Mouse (Mus musculus) cortical plate, adult 2 months (tissue): ENCODE measurements around the gene Adam11.

Experiments used
- CTCF ChIP-seq: fragments of 200-500 bp; IDR thresholded peaks from 2 replicates; pipeline ENCODE4 v1.5.1; 2011; ENCODE audit warnings: mild to moderate bottlenecking, control low read depth, low read length; ENCODE audit not compliant: insufficient read depth; ENCODE audit errors: extremely low read depth
- POLR2A ChIP-seq: fragments of 200-500 bp; IDR thresholded peaks from 2 replicates; pipeline ENCODE4 v1.6.1; 2011; ENCODE audit warnings: mild to moderate bottlenecking, low read length, control low read depth; ENCODE audit not compliant: insufficient read depth; ENCODE audit errors: extremely low read depth

DNA sequence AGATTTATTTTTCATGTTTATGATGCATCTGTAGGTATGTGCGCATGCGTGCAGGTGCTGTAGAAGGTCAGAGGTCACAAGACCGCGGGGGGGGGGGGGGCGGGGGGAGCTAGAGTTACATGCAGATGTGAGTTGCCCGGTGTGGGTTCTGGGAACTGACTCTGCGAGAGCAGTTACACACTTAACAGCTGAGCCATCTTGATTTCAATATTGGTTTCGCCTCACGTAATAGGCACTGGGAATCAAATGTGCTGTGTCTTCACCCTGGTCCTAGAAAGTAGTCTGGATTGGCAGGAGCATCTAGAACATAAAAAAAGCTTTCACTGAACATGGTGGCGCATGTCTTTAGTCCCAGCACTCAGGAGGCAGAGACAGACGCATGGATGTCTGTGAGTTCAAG is 20.6 kb upstream of the Adam11 start:
- TF ChIP-seq POLR2A, result no peak
- TF ChIP-seq CTCF, result no peak
